Mouse (Mus musculus): ENCODE measurements around the gene Slc22a15. TPM values are rescaled to one million over a fixed set of nuclear protein-coding genes. Genes with fewer than 3 reads are reported as not detected.

Gene Slc22a15
- polyA plus RNA-seq, 1 experiment from 2014 or later = 4.8 TPM

DNA sequence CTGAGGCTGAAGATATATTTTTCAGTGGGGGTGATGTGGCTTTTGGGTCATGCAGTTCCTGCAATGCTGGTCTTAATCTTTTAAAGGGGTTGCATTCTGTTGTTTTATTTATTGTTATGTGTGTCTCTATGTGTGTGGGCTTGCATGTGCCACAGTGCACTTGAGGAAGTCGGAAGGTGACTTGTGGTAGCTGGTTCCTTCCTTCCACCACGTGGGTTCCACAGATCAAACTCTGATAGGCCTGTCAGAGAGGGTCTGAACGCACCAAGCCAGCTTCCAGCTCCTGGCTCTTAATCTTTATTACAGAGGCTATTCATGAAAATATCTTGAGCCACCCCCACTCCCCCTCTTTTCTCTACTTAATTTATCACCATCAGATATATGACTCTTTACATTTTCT lies 40.4 kb downstream of the Slc22a15 start:
- H3K4me2 ChIP-seq (ENCODE audit: low read depth, low read length) = no peak overlapping the region

DNA sequence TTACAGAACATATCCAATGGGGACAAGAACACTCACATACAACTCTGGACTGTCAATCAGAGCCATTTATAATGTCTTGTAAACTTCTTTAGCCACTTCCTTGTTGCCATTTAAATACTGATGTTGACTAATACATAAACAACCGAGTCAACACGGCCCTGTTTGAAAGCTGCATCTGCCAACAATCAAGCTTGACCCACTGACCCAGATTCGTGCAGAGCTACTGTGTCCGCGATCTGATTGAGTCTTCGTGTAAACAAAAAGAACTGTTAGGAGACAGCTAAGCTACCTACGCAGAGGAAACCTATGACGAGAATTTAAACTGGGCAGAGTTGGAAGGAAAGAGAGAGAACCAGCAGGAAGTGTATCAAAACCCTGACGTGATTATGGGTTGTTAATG lies 42.5 kb downstream of the Slc22a15 start:
- H3K27ac ChIP-seq (replicated peaks; ENCODE audit: low read depth, low read length) = no peak overlapping the region
- H3K4me3 ChIP-seq (ENCODE audit: low read depth, low read length) = no peak overlapping the region
- DNase-seq (ENCODE audit: low spot score) (no peak), ATAC-seq (ENCODE audit: low read depth) (no peak)
- H3K36me3 ChIP-seq (ENCODE audit: control insufficient read depth, insufficient read depth, low read length) = peaks cover 16% of the 10 kb centered on the region; the same call in 1 of the 2 replicates
- no peak overlapping the region for H3K4me2 ChIP-seq (ENCODE audit: low read depth, low read length)
- no peaks in the 10 kb centered on the region for H3K27me3 ChIP-seq (replicated peaks; ENCODE audit: control insufficient read depth, insufficient read depth, low read length)
- WGBS = 40% methylated on average over 9 of the region's 9 CpGs
- no peak overlapping the region for H3K9ac ChIP-seq (ENCODE audit: low read depth, low read length)
- no peaks in the 10 kb centered on the region for H3K4me1 ChIP-seq (ENCODE audit: control insufficient read depth, insufficient read depth, low read length)
- no peaks in the 10 kb centered on the region for H3K9me3 ChIP-seq (ENCODE audit: control insufficient read depth, low read length)

More for the DNA sequence above, 40.4 kb downstream of the Slc22a15 start:
- DNase-seq (ENCODE audit: low spot score) (no peak), ATAC-seq (ENCODE audit: low read depth) (no peak)
- Histone ChIP-seq H3K27ac (replicated peaks; ENCODE audit: low read depth, low read length) (no peak overlapping the region), H3K4me3 (ENCODE audit: low read depth, low read length) (no peak overlapping the region), H3K36me3 (ENCODE audit: control insufficient read depth, insufficient read depth, low read length) (0 out of 2 replicates have a peak, but pooled peaks cover 12% of the 10 kb centered on the region), H3K9ac (ENCODE audit: low read depth, low read length) (no peak overlapping the region), H3K4me1 (ENCODE audit: control insufficient read depth, insufficient read depth, low read length) (no peaks in the 10 kb centered on the region), H3K27me3 (replicated peaks; ENCODE audit: control insufficient read depth, insufficient read depth, low read length) (no peaks in the 10 kb centered on the region), H3K9me3 (ENCODE audit: control insufficient read depth, low read length) (no peaks in the 10 kb centered on the region)
- 69% methylated on average over 3 of the region's 3 CpGs for WGBS

- no peaks in the 10 kb centered on the region for H3K4me1 ChIP-seq (ENCODE audit: control insufficient read depth, insufficient read depth, low read length)
- no peak overlapping the region for H3K4me3 ChIP-seq (ENCODE audit: low read depth, low read length)
- no peak overlapping the region for H3K9ac ChIP-seq (ENCODE audit: low read depth, low read length)
- DNase-seq (ENCODE audit: low spot score) (no peak), ATAC-seq (ENCODE audit: low read depth) (no peak)
- no peaks in the 10 kb centered on the region for H3K9me3 ChIP-seq (ENCODE audit: control insufficient read depth, low read length)
- no peak overlapping the region for H3K4me2 ChIP-seq (ENCODE audit: low read depth, low read length)
- no peaks in the 10 kb centered on the region for H3K27me3 ChIP-seq (replicated peaks; ENCODE audit: control insufficient read depth, insufficient read depth, low read length)
- WGBS = 73% methylated on average over 6 of the region's 6 CpGs
- no peak overlapping the region for H3K27ac ChIP-seq (replicated peaks; ENCODE audit: low read depth, low read length)
- peaks cover 16% of the 10 kb centered on the region; the same call in 1 of the 2 replicates for H3K36me3 ChIP-seq (ENCODE audit: control insufficient read depth, insufficient read depth, low read length)
These were observed 43.4 kb downstream of the Slc22a15 start for GRCm38 (mm10) chr3:101880818-101881217.

DNA sequence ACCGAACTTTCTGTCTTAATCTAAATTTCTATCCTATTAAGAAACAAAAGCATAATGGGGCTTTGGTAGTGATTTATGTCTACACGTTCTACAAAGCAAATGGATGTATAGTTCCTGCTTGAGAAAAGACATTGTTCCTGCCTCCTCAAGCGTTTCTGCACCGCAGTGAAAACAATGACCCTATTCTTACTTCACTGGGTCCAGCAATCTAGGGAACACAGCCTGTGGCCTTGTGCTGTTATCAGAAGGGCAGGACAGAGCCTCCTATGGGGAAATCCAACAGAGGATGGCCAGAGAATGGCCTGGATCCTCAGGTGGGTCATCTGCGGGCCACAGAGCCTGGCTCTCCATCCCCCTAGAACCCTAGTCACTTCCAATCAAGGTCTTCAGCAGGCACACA lies 46.1 kb downstream of the Slc22a15 start:
- no peak for DNase-seq (ENCODE audit: low spot score)
- 44% methylated on average over 5 of the region's 5 CpGs for WGBS

GRCm38 (mm10) chr3:101876459-101877285 lies 47.6 kb downstream of the Slc22a15 start:
- H3K4me1 ChIP-seq (ENCODE audit: control insufficient read depth, insufficient read depth, low read length) = no peaks in the 10 kb centered on the region
- H3K9me3 ChIP-seq (ENCODE audit: control insufficient read depth, low read length) = no peaks in the 10 kb centered on the region
- DNase-seq (ENCODE audit: low spot score) = no peak
- no peak overlapping the region for H3K4me2 ChIP-seq (ENCODE audit: low read depth, low read length)
- H3K36me3 ChIP-seq (ENCODE audit: control insufficient read depth, insufficient read depth, low read length) = peaks cover 19% of the 10 kb centered on the region; the same call in 1 of the 2 replicates
- ATAC-seq (ENCODE audit: low read depth) = no peak
- no peak overlapping the region for H3K9ac ChIP-seq (ENCODE audit: low read depth, low read length)
- no peak overlapping the region for H3K27ac ChIP-seq (replicated peaks; ENCODE audit: low read depth, low read length)
- whole genome bisulfite sequencing = 68% methylated on average over 7 of the region's 7 CpGs
- H3K4me3 ChIP-seq (ENCODE audit: low read depth, low read length) = no peak overlapping the region
- H3K27me3 ChIP-seq (replicated peaks; ENCODE audit: control insufficient read depth, insufficient read depth, low read length) = no peaks in the 10 kb centered on the region

More for the DNA sequence above, 46.1 kb downstream of the Slc22a15 start:
- Histone ChIP-seq H3K36me3 (ENCODE audit: control insufficient read depth, insufficient read depth, low read length) (peaks cover 23% of the 10 kb centered on the region; the same call in 1 of the 2 replicates), H3K4me2 (ENCODE audit: low read depth, low read length) (no peak overlapping the region), H3K9me3 (ENCODE audit: control insufficient read depth, low read length) (no peaks in the 10 kb centered on the region), H3K9ac (ENCODE audit: low read depth, low read length) (no peak overlapping the region), H3K4me1 (ENCODE audit: control insufficient read depth, insufficient read depth, low read length) (no peaks in the 10 kb centered on the region), H3K4me3 (ENCODE audit: low read depth, low read length) (no peak overlapping the region), H3K27ac (replicated peaks; ENCODE audit: low read depth, low read length) (no peak overlapping the region), H3K27me3 (replicated peaks; ENCODE audit: control insufficient read depth, insufficient read depth, low read length) (no peaks in the 10 kb centered on the region)
- peak; percentile 55; the same call in 1 of the 2 replicates for ATAC-seq (ENCODE audit: low read depth)

- no peak for ATAC-seq (ENCODE audit: low read depth)
These were observed 48.9 kb downstream of the Slc22a15 start for GRCm38 (mm10) chr3:101875258-101875920.

DNA sequence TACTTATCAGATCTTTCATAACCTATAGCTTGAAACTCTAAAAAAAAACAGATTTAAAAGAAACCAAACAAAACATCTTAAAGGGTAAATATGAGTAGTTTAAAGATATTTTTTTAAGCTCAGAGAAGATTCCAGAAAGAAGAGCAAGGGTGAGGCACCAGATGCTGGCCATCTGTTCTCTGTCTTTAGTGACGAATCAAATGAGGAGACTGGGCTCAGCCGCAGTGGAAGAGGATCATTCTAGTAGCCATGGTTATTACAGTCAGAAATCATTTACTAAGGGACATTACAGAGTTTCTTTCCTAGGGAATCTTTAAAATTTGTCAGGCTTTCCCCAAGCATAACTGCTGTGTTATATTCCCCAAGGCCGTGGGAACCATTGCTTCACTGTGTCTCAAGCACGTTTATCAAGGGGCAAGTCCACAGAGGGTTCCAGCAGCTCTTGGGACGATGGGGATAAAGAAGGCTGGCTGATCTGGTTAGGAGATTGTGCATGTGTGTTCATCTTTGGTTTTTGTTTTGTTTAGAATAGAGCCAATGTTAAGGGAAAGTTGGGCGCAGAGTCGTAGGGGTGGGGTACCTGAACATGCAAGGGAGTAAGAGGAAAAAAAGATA lies 51.1 kb downstream of the Slc22a15 start:
- 72% methylated on average over 7 of the region's 7 CpGs for WGBS

More at GRCm38 (mm10) chr3:101875258-101875920, 48.9 kb downstream of the Slc22a15 start:
- Histone ChIP-seq H3K4me1 (ENCODE audit: control insufficient read depth, insufficient read depth, low read length) (no peaks in the 10 kb centered on the region), H3K9me3 (ENCODE audit: control insufficient read depth, low read length) (no peaks in the 10 kb centered on the region), H3K4me2 (ENCODE audit: low read depth, low read length) (no peak overlapping the region), H3K27me3 (replicated peaks; ENCODE audit: control insufficient read depth, insufficient read depth, low read length) (no peaks in the 10 kb centered on the region), H3K27ac (replicated peaks; ENCODE audit: low read depth, low read length) (no peak overlapping the region), H3K4me3 (ENCODE audit: low read depth, low read length) (no peak overlapping the region), H3K9ac (ENCODE audit: low read depth, low read length) (no peak overlapping the region), H3K36me3 (ENCODE audit: control insufficient read depth, insufficient read depth, low read length) (peaks cover 19% of the 10 kb centered on the region; the same call in 1 of the 2 replicates)
- WGBS = 76% methylated on average over 10 of the region's 10 CpGs
- no peak for DNase-seq (ENCODE audit: low spot score)

GRCm38 (mm10) chr3:101871951-101872350 lies 52.3 kb downstream of the Slc22a15 start:
- Histone ChIP-seq H3K27ac (replicated peaks; ENCODE audit: low read depth, low read length) (no peak overlapping the region), H3K4me2 (ENCODE audit: low read depth, low read length) (no peak overlapping the region), H3K4me3 (ENCODE audit: low read depth, low read length) (no peak overlapping the region), H3K27me3 (replicated peaks; ENCODE audit: control insufficient read depth, insufficient read depth, low read length) (no peaks in the 10 kb centered on the region), H3K4me1 (ENCODE audit: control insufficient read depth, insufficient read depth, low read length) (no peaks in the 10 kb centered on the region), H3K9ac (ENCODE audit: low read depth, low read length) (no peak overlapping the region), H3K9me3 (ENCODE audit: control insufficient read depth, low read length) (no peaks in the 10 kb centered on the region), H3K36me3 (ENCODE audit: control insufficient read depth, insufficient read depth, low read length) (0 out of 2 replicates have a peak, but pooled peaks cover 6% of the 10 kb centered on the region)
- no peak for DNase-seq (ENCODE audit: low spot score)
- 82% methylated on average over 9 of the region's 9 CpGs for WGBS
- no peak for ATAC-seq (ENCODE audit: low read depth)

More for the DNA sequence above, 51.1 kb downstream of the Slc22a15 start:
- H3K9me3 ChIP-seq (ENCODE audit: control insufficient read depth, low read length) = no peaks in the 10 kb centered on the region
- DNase-seq (ENCODE audit: low spot score) (no peak), ATAC-seq (ENCODE audit: low read depth) (no peak)
- no peak overlapping the region for H3K4me3 ChIP-seq (ENCODE audit: low read depth, low read length)
- no peak overlapping the region for H3K27ac ChIP-seq (replicated peaks; ENCODE audit: low read depth, low read length)
- no peaks in the 10 kb centered on the region for H3K27me3 ChIP-seq (replicated peaks; ENCODE audit: control insufficient read depth, insufficient read depth, low read length)
- H3K4me2 ChIP-seq (ENCODE audit: low read depth, low read length) = no peak overlapping the region
- H3K36me3 ChIP-seq (ENCODE audit: control insufficient read depth, insufficient read depth, low read length) = peaks cover 11% of the 10 kb centered on the region; the same call in 1 of the 2 replicates
- no peaks in the 10 kb centered on the region for H3K4me1 ChIP-seq (ENCODE audit: control insufficient read depth, insufficient read depth, low read length)
- no peak overlapping the region for H3K9ac ChIP-seq (ENCODE audit: low read depth, low read length)
